Mouse (Mus musculus): ENCODE results near the gene Cpm.

Cpm gene

DNA sequence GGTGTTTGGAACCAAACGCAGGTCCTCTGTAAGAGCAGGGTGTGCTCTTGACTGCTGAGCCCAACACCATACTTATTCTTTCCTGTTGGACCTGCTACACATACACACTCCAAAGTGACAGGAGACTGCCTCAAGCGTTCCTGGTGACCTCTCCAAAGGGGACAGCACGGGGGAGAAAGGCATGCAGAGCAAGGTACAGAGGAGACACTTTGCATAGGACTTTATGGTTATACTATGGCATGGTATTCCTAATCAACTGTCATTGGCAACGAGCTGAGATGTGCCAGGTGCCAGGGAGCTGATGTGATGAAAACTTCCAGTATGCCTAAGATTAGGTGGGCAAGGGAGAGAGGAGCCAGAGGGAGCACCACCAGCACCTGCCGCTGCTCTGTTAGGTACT is 107.3 kb downstream of the Cpm start:
- no peak for DNase-seq (ENCODE audit: low spot score in 2 of 2)

Data from frontal cortex, postnatal 10 days (tissue).